Mouse (Mus musculus) lung, adult 18-20 months (tissue): ENCODE measurements around the gene Hes2.

Experiments used
- DNase-seq, 2 experiments: peaks; one replicate each; pipeline ENCODE4 v3.0.0; 2022; ENCODE audit warnings: mixed read lengths in 2 of 2

Gene Hes2

GRCm38 (mm10) chr4:152186205-152187082 is 27.8 kb downstream of the Hes2 start:
- no peak for DNase-seq

GRCm38 (mm10) chr4:152187142-152187541 is 28.5 kb downstream of the Hes2 start:
- DNase-seq: no peak

- DNase-seq: no peak
These were observed 30.0 kb downstream of the Hes2 start for GRCm38 (mm10) chr4:152188651-152189050.

- no peak for DNase-seq
These were observed 30.4 kb downstream of the Hes2 start for GRCm38 (mm10) chr4:152189071-152189470.

- no peak for DNase-seq
These were observed 31.0 kb downstream of the Hes2 start for GRCm38 (mm10) chr4:152189691-152190090.

GRCm38 (mm10) chr4:152190096-152190653 is 31.5 kb downstream of the Hes2 start:
- no peak for DNase-seq

- no peak for DNase-seq
These were observed 32.0 kb downstream of the Hes2 start for GRCm38 (mm10) chr4:152190701-152191100.

GRCm38 (mm10) chr4:152192569-152192968 is 33.9 kb downstream of the Hes2 start:
- DNase-seq: no peak

GRCm38 (mm10) chr4:152194476-152195175 is 36.0 kb downstream of the Hes2 start:
- DNase-seq: no peak

- DNase-seq: no peak
These were observed 37.6 kb downstream of the Hes2 start for GRCm38 (mm10) chr4:152196276-152196675.

- DNase-seq: no peak
These were observed 38.9 kb downstream of the Hes2 start for GRCm38 (mm10) chr4:152197545-152197944.

GRCm38 (mm10) chr4:152199617-152200016 is 41.0 kb downstream of the Hes2 start:
- DNase-seq: no peak

- DNase-seq: no peak
These were observed 42.8 kb downstream of the Hes2 start for GRCm38 (mm10) chr4:152201492-152201891.

GRCm38 (mm10) chr4:152202418-152202817 is 43.8 kb downstream of the Hes2 start:
- DNase-seq: no peak

GRCm38 (mm10) chr4:152202905-152203304 is 44.2 kb downstream of the Hes2 start:
- no peak for DNase-seq

GRCm38 (mm10) chr4:152204663-152205062 is 46.0 kb downstream of the Hes2 start:
- DNase-seq: no peak

- DNase-seq: no peak
These were observed 47.5 kb downstream of the Hes2 start for GRCm38 (mm10) chr4:152206199-152206598.

- DNase-seq: peak in 1 of 2 experiments; percentile 22
These were observed 51.0 kb downstream of the Hes2 start for GRCm38 (mm10) chr4:152209623-152210022.
